26 mouse cellular contexts compared by ENCODE assay signal in the genomic region with DNA sequence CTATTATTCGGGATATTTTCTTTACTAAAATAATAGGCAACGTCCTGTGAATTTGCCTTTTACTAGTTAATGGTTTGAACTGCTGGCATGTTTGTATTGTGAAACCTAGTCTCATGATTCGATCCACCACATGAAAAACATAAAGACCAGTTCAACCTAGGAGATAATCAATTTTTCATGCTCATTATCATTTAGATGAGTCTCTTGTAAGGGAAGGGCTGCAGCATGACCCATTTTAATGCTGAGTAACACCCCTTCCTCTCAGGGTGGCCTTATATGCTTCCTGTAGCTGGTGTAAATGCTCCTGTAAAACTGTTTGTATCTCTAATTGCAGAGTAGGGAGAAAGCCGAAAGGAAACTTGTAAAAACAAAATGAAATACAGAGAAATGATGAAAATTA.
DNase-seq lines count a peak whose midpoint lies in the region; ATAC-seq lines count a peak whose summit lies in the region.
"Had no signal": no experiment of that assay in that cellular context is flagged by ENCODE, and none has a peak within 500 bp of the region (broad histone marks: within the 10 kb centered on the region; RNA-seq: fewer than 3 reads in every experiment).

No protein-coding gene starts in this region.

- no peak for DNase-seq in midbrain, embryonic 10.5 days (ENCODE audit: low spot score)
- peak; percentile 35 for DNase-seq in mesoderm, embryonic 11.5 days (ENCODE audit: low read depth, low spot score)
- DNase-seq in adrenal gland, adult 2 months = no peak
- no peak for DNase-seq in cerebellum, postnatal 25 days
- DNase-seq in gastrocnemius, postnatal 10 days = no peak
- DNase-seq: adrenal gland, adult 8-10 months; B cell, adult 2 months; cerebellum, adult 9-10 months; gastrocnemius, postnatal 25 days; kidney, adult 11 months; kidney, postnatal 36 days; lung, adult 18-20 months; lung, postnatal 10 days; right cerebral cortex, postnatal 25 days; spleen, adult 18-20 months had no signal

- ATAC-seq in midbrain, embryonic 12.5 days (ENCODE audit: low FRiP score, low read depth) = peak; percentile 69
- peak; percentile 72 for ATAC-seq in hindbrain, embryonic 12.5 days (ENCODE audit: low FRiP score)
- ATAC-seq in neural tube, embryonic 14.5 days (ENCODE audit: low read depth) = peak; percentile 76
- ATAC-seq: liver, embryonic 12.5 days; Patski had no signal

- no peak overlapping the region for H3K27ac ChIP-seq in midbrain, embryonic 12.5 days (replicated peaks)
- H3K27ac ChIP-seq in midbrain, embryonic 10.5 days (replicated peaks) = no peak overlapping the region
- no peak overlapping the region for H3K27ac ChIP-seq in hindbrain, embryonic 12.5 days
- H3K27ac ChIP-seq in neural tube, embryonic 14.5 days (ENCODE audit: low read depth, low read length) = no peak overlapping the region
- H3K27ac ChIP-seq: embryonic facial prominence, embryonic 15.5 days; forebrain, embryonic 15.5 days; kidney, embryonic 15.5 days; limb, embryonic 13.5 days; liver, embryonic 12.5 days had no signal

- H3K36me3 ChIP-seq in midbrain, embryonic 12.5 days = no peaks in the 10 kb centered on the region
- no peaks in the 10 kb centered on the region for H3K36me3 ChIP-seq in midbrain, embryonic 10.5 days
- no peaks in the 10 kb centered on the region for H3K36me3 ChIP-seq in hindbrain, embryonic 12.5 days
- no peaks in the 10 kb centered on the region for H3K36me3 ChIP-seq in neural tube, embryonic 14.5 days (ENCODE audit: control insufficient read depth, insufficient read depth, low read length)
- H3K36me3 ChIP-seq: embryonic facial prominence, embryonic 15.5 days; forebrain, embryonic 15.5 days; G1E; kidney, embryonic 15.5 days; limb, embryonic 13.5 days; liver, embryonic 12.5 days had no signal

- no peak overlapping the region for H3K4me3 ChIP-seq in midbrain, embryonic 12.5 days
- H3K4me3 ChIP-seq in midbrain, embryonic 10.5 days = no peak overlapping the region
- H3K4me3 ChIP-seq in hindbrain, embryonic 12.5 days = no peak overlapping the region
- no peak overlapping the region for H3K4me3 ChIP-seq in neural tube, embryonic 14.5 days (ENCODE audit: low read depth, low read length)
- H3K4me3 ChIP-seq: embryonic facial prominence, embryonic 15.5 days; forebrain, embryonic 15.5 days; kidney, embryonic 15.5 days; limb, embryonic 13.5 days; liver, embryonic 12.5 days had no signal

- H3K4me2 ChIP-seq in midbrain, embryonic 12.5 days (replicated peaks) = no peak overlapping the region
- no peak overlapping the region for H3K4me2 ChIP-seq in hindbrain, embryonic 12.5 days (replicated peaks)
- H3K4me2 ChIP-seq in neural tube, embryonic 14.5 days (ENCODE audit: low read depth, low read length) = no peak overlapping the region
- H3K4me2 ChIP-seq: embryonic facial prominence, embryonic 15.5 days; forebrain, embryonic 15.5 days; kidney, embryonic 15.5 days; limb, embryonic 13.5 days; liver, embryonic 12.5 days had no signal

- peaks cover 12% of the 10 kb centered on the region for H3K4me1 ChIP-seq in midbrain, embryonic 12.5 days
- peaks cover 22% of the 10 kb centered on the region for H3K4me1 ChIP-seq in midbrain, embryonic 10.5 days
- H3K4me1 ChIP-seq in hindbrain, embryonic 12.5 days = peaks cover 11% of the 10 kb centered on the region
- peaks cover 7% of the 10 kb centered on the region for H3K4me1 ChIP-seq in neural tube, embryonic 14.5 days (ENCODE audit: control insufficient read depth, insufficient read depth, low read length)
- H3K4me1 ChIP-seq: embryonic facial prominence, embryonic 15.5 days; kidney, embryonic 15.5 days; limb, embryonic 13.5 days; liver, embryonic 12.5 days had no signal

- H3K9ac ChIP-seq in midbrain, embryonic 12.5 days (replicated peaks) = no peak overlapping the region
- no peak overlapping the region for H3K9ac ChIP-seq in hindbrain, embryonic 12.5 days
- H3K9ac ChIP-seq in neural tube, embryonic 14.5 days (replicated peaks; ENCODE audit: low read depth, low read length) = no peak overlapping the region
- H3K9ac ChIP-seq: embryonic facial prominence, embryonic 15.5 days; forebrain, embryonic 15.5 days; kidney, embryonic 15.5 days; limb, embryonic 13.5 days; liver, embryonic 12.5 days had no signal

- 30% methylated on average over 4 of the region's 4 CpGs for WGBS in midbrain, embryonic 12.5 days
- 51% methylated on average over 4 of the region's 4 CpGs for WGBS in midbrain, embryonic 10.5 days
- WGBS in hindbrain, embryonic 12.5 days = 31% methylated on average over 4 of the region's 4 CpGs
- 13% methylated on average over 4 of the region's 4 CpGs for WGBS in neural tube, embryonic 14.5 days

- no peaks in the 10 kb centered on the region for H3K9me3 ChIP-seq in midbrain, embryonic 12.5 days
- H3K9me3 ChIP-seq in midbrain, embryonic 10.5 days (replicated peaks) = no peaks in the 10 kb centered on the region
- H3K9me3 ChIP-seq in hindbrain, embryonic 12.5 days (replicated peaks) = no peaks in the 10 kb centered on the region
- H3K9me3 ChIP-seq in neural tube, embryonic 14.5 days (ENCODE audit: control insufficient read depth, low read length) = no peaks in the 10 kb centered on the region
- H3K9me3 ChIP-seq: embryonic facial prominence, embryonic 15.5 days; forebrain, embryonic 15.5 days; G1E; kidney, embryonic 15.5 days; limb, embryonic 13.5 days; liver, embryonic 12.5 days had no signal

- peaks cover 29% of the 10 kb centered on the region for H3K27me3 ChIP-seq in midbrain, embryonic 12.5 days
- H3K27me3 ChIP-seq in midbrain, embryonic 10.5 days (ENCODE audit: low read depth, poor library complexity, severe bottlenecking) = peaks cover 46% of the 10 kb centered on the region
- peaks cover 13% of the 10 kb centered on the region; the same call in 1 of the 2 replicates for H3K27me3 ChIP-seq in hindbrain, embryonic 12.5 days
- H3K27me3 ChIP-seq in neural tube, embryonic 14.5 days (ENCODE audit: control insufficient read depth, insufficient read depth, low read length) = no peaks in the 10 kb centered on the region
- H3K27me3 ChIP-seq: CH12.LX; embryonic facial prominence, embryonic 15.5 days; forebrain, embryonic 15.5 days; kidney, embryonic 15.5 days; limb, embryonic 13.5 days; liver, embryonic 12.5 days had no signal
